Comparison of ENCODE assay signal across 8 mouse cellular contexts in the genomic region with DNA sequence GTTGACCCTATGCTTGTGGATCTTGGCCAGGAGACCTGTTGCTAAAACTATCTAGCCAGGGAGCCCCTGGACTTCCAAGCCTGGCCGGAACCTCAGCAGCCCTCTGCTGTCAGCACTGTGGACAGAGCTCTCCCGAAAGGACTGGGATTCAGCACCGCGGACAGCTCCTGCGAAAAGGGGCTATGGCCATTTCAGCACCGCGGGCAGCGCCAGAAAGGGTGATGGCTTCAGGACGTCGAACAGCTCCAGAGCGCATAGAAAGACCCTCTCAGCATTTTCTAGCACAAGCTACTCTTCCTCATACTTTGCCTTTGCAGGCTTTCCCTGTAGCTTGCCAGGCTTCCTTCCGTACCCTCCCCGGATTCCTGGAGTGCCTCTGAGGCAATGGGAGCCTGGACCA. TPM values are rescaled to one million over a fixed set of nuclear protein-coding genes. Genes with fewer than 3 reads are reported as not detected.
DNase-seq lines count a peak whose midpoint lies in the region; ATAC-seq and TF ChIP-seq lines count a peak whose summit lies in the region.

No protein-coding gene starts in this region.

- H3K27ac ChIP-seq in heart, embryonic 12.5 days (ENCODE audit: poor library complexity, severe bottlenecking), result no peak overlapping the region
- no peak overlapping the region for H3K27ac ChIP-seq in intestine, embryonic 16.5 days (ENCODE audit: low read length)
- no peak overlapping the region for H3K27ac ChIP-seq in liver, embryonic 13.5 days
- H3K27ac ChIP-seq in thymus, adult 2 months (ENCODE audit: control insufficient read depth, insufficient read depth, low read length), result no peak overlapping the region

- H3K4me2 ChIP-seq in heart, embryonic 12.5 days, result no peak overlapping the region
- H3K4me2 ChIP-seq in intestine, embryonic 16.5 days (ENCODE audit: low read depth, low read length), result no peak overlapping the region
- H3K4me2 ChIP-seq in liver, embryonic 13.5 days, result no peak overlapping the region

- DNase-seq in heart, adult 18-20 months, result peak; percentile 83 to 98
- DNase-seq in c-Kit-positive CD71-positive TER-119-positive erythroid progenitor cells, embryonic 14.5 days (ENCODE audit: low spot score), result peak; percentile 82
- DNase-seq in gastrocnemius, adult 18-20 months (ENCODE audit: low spot score), result peak; percentile 93
- DNase-seq in liver, embryonic 13.5 days, result peak; percentile 73
- peak; percentile 99 for DNase-seq in neural tube, embryonic 10.5 days (ENCODE audit: extremely low spot score, low spot score)
- peak; percentile 89 for DNase-seq in thymus, adult 2 months

- 0 out of 2 replicates have a peak, but pooled peaks cover 4% of the 10 kb centered on the region for H3K36me3 ChIP-seq in heart, embryonic 12.5 days
- H3K36me3 ChIP-seq in intestine, embryonic 16.5 days (ENCODE audit: control insufficient read depth, insufficient read depth, low read length), result no peaks in the 10 kb centered on the region
- no peaks in the 10 kb centered on the region for H3K36me3 ChIP-seq in liver, embryonic 13.5 days
- H3K36me3 ChIP-seq in thymus, adult 2 months (ENCODE audit: control insufficient read depth, insufficient read depth, low read length), result no peaks in the 10 kb centered on the region

- no peak overlapping the region for H3K9ac ChIP-seq in heart, embryonic 12.5 days
- no peak overlapping the region for H3K9ac ChIP-seq in intestine, embryonic 16.5 days (ENCODE audit: low read depth, low read length)
- no peak overlapping the region for H3K9ac ChIP-seq in liver, embryonic 13.5 days

- ATAC-seq in heart, embryonic 12.5 days (ENCODE audit: insufficient number of reproducible peaks, low FRiP score), result no peak
- 0 out of 2 replicates have a peak, but pooled peaks have one; percentile 40 for ATAC-seq in intestine, embryonic 16.5 days
- ATAC-seq in liver, embryonic 13.5 days (ENCODE audit: low read depth), result no peak

- WGBS in heart, embryonic 12.5 days, result 3% methylated on average over 13 of the region's 13 CpGs
- WGBS in intestine, embryonic 16.5 days, result 3% methylated on average over 13 of the region's 13 CpGs
- WGBS in liver, embryonic 13.5 days (ENCODE audit: insufficient replicate concordance), result 5% methylated on average over 13 of the region's 13 CpGs
- 5% methylated on average over 13 of the region's 13 CpGs for WGBS in thymus, adult 2 months

- peaks cover 38% of the 10 kb centered on the region for H3K4me1 ChIP-seq in heart, embryonic 12.5 days (replicated peaks)
- no peaks in the 10 kb centered on the region for H3K4me1 ChIP-seq in intestine, embryonic 16.5 days (ENCODE audit: control insufficient read depth, insufficient read depth, low read length)
- H3K4me1 ChIP-seq in liver, embryonic 13.5 days (replicated peaks), result no peaks in the 10 kb centered on the region
- H3K4me1 ChIP-seq in thymus, adult 2 months (replicated peaks; ENCODE audit: control insufficient read depth, insufficient read depth, low read length), result no peaks in the 10 kb centered on the region; the same call in 1 of the 2 replicates

- TF ChIP-seq CTCF in thymus, adult 2 months (IDR thresholded peaks at IDR 0.05; ENCODE audit: borderline replicate concordance, control insufficient read depth, extremely low read depth, insufficient read depth, low read length, poor library complexity), result peak; percentile 39; the same call in 1 of the 2 replicates

- peaks cover 52% of the 10 kb centered on the region for H3K27me3 ChIP-seq in heart, embryonic 12.5 days (replicated peaks)
- peaks cover 29% of the 10 kb centered on the region for H3K27me3 ChIP-seq in intestine, embryonic 16.5 days (replicated peaks; ENCODE audit: control insufficient read depth, insufficient read depth, low read length)
- H3K27me3 ChIP-seq in liver, embryonic 13.5 days, result peaks cover 71% of the 10 kb centered on the region
- no peaks in the 10 kb centered on the region; the same call in 1 of the 2 replicates for H3K27me3 ChIP-seq in thymus, adult 2 months (ENCODE audit: control insufficient read depth, insufficient read depth, low read length)

- H3K9me3 ChIP-seq in heart, embryonic 12.5 days (replicated peaks), result no peaks in the 10 kb centered on the region
- H3K9me3 ChIP-seq in intestine, embryonic 16.5 days (ENCODE audit: control insufficient read depth, low read length), result no peaks in the 10 kb centered on the region
- no peaks in the 10 kb centered on the region for H3K9me3 ChIP-seq in liver, embryonic 13.5 days (replicated peaks)

- H3K4me3 ChIP-seq in heart, embryonic 12.5 days, result no peak overlapping the region
- H3K4me3 ChIP-seq in intestine, embryonic 16.5 days (ENCODE audit: low read length), result no peak overlapping the region
- H3K4me3 ChIP-seq in liver, embryonic 13.5 days (replicated peaks), result no peak overlapping the region
- no peak overlapping the region for H3K4me3 ChIP-seq in thymus, adult 2 months (ENCODE audit: control insufficient read depth, insufficient read depth, low read length)

- TF ChIP-seq POLR2A in thymus, adult 2 months (IDR thresholded peaks at IDR 0.05; ENCODE audit: control insufficient read depth, extremely low read depth, insufficient read depth, low read length, poor library complexity), result no peak

RNA-seq across cellular contexts. Expression of gene Npas4, which starts 1.1 kb away (rescaled TPM):
- total RNA-seq in heart, adult 18-20 months (2021), result under 1 TPM in 1 of 2 experiments, not detected in 1; 0.10 TPM
- 0.08 and 0.13 TPM in 2 replicates for polyA plus RNA-seq in heart, embryonic 12.5 days (2016; fragmentation: Nextera tagmentation; extraction: Ambion mirVana)
- not detected for total RNA-seq in gastrocnemius, adult 18-20 months (2021)
- 0.13 and 0.22 TPM in 2 replicates for polyA plus RNA-seq in intestine, embryonic 16.5 days (2015; fragmentation: Nextera tagmentation; extraction: Ambion mirVana)
- polyA plus RNA-seq in liver, embryonic 13.5 days (2015; fragmentation: Nextera tagmentation; extraction: Ambion mirVana), result not detected in 2 replicates
- 0.57 and 0.59 TPM in 2 replicates for polyA plus RNA-seq in thymus, adult 2 months (2012; rRNA removed)

RNA-seq across cellular contexts. Expression of gene Mrpl11, which starts 27.1 kb away (rescaled TPM):
- 10 to 100 TPM; 67.7 to 86.0 TPM for total RNA-seq in heart, adult 18-20 months (2021)
- polyA plus RNA-seq in heart, embryonic 12.5 days (2016; fragmentation: Nextera tagmentation; extraction: Ambion mirVana), result 104 and 110 TPM in 2 replicates
- 10 to 100 TPM; 64.6 to 66.7 TPM for total RNA-seq in gastrocnemius, adult 18-20 months (2021)
- 88.1 and 98.2 TPM in 2 replicates for polyA plus RNA-seq in intestine, embryonic 16.5 days (2015; fragmentation: Nextera tagmentation; extraction: Ambion mirVana)
- 67.6 and 80.0 TPM in 2 replicates for polyA plus RNA-seq in liver, embryonic 13.5 days (2015; fragmentation: Nextera tagmentation; extraction: Ambion mirVana)
- 25.8 and 27.3 TPM in 2 replicates for polyA plus RNA-seq in thymus, adult 2 months (2012; rRNA removed)

RNA-seq across cellular contexts. Expression of gene Slc29a2, which starts 34.6 kb away (rescaled TPM):
- total RNA-seq in heart, adult 18-20 months (2021), result 1 to 10 TPM; 6.9 to 8.8 TPM
- polyA plus RNA-seq in heart, embryonic 12.5 days (2016; fragmentation: Nextera tagmentation; extraction: Ambion mirVana), result 8.7 and 9.9 TPM in 2 replicates
- total RNA-seq in gastrocnemius, adult 18-20 months (2021), result 1 to 10 TPM; 4.1 to 5.3 TPM
- 4.5 and 5.4 TPM in 2 replicates for polyA plus RNA-seq in intestine, embryonic 16.5 days (2015; fragmentation: Nextera tagmentation; extraction: Ambion mirVana)
- 1.7 and 2.3 TPM in 2 replicates for polyA plus RNA-seq in liver, embryonic 13.5 days (2015; fragmentation: Nextera tagmentation; extraction: Ambion mirVana)
- 12.7 and 14.6 TPM in 2 replicates for polyA plus RNA-seq in thymus, adult 2 months (2012; rRNA removed)

RNA-seq across cellular contexts. Expression of gene Peli3, which starts 46.1 kb away (rescaled TPM):
- 1 to 10 TPM; 3.5 to 3.8 TPM for total RNA-seq in heart, adult 18-20 months (2021)
- 0.46 and 0.92 TPM in 2 replicates for polyA plus RNA-seq in heart, embryonic 12.5 days (2016; fragmentation: Nextera tagmentation; extraction: Ambion mirVana)
- 1 to 10 TPM; 2.4 to 2.7 TPM for total RNA-seq in gastrocnemius, adult 18-20 months (2021)
- polyA plus RNA-seq in intestine, embryonic 16.5 days (2015; fragmentation: Nextera tagmentation; extraction: Ambion mirVana), result 1.3 and 1.6 TPM in 2 replicates
- 0.10 and 0.13 TPM in 2 replicates for polyA plus RNA-seq in liver, embryonic 13.5 days (2015; fragmentation: Nextera tagmentation; extraction: Ambion mirVana)
- 2.1 and 2.3 TPM in 2 replicates for polyA plus RNA-seq in thymus, adult 2 months (2012; rRNA removed)

RNA-seq across cellular contexts. Expression of gene B4gat1, which starts 49.6 kb away (rescaled TPM):
- total RNA-seq in heart, adult 18-20 months (2021), result 10 to 100 TPM; 46.0 TPM
- 48.2 and 49.1 TPM in 2 replicates for polyA plus RNA-seq in heart, embryonic 12.5 days (2016; fragmentation: Nextera tagmentation; extraction: Ambion mirVana)
- total RNA-seq in gastrocnemius, adult 18-20 months (2021), result 10 to 100 TPM; 18.7 to 23.2 TPM
- 34.2 and 39.3 TPM in 2 replicates for polyA plus RNA-seq in intestine, embryonic 16.5 days (2015; fragmentation: Nextera tagmentation; extraction: Ambion mirVana)
- polyA plus RNA-seq in liver, embryonic 13.5 days (2015; fragmentation: Nextera tagmentation; extraction: Ambion mirVana), result 9.3 and 10.9 TPM in 2 replicates
- 23.8 and 25.1 TPM in 2 replicates for polyA plus RNA-seq in thymus, adult 2 months (2012; rRNA removed)
